Mouse (Mus musculus) adrenal gland, postnatal 10 days (tissue): ENCODE measurements around the gene P4ha1. TPM values are rescaled to one million over a fixed set of nuclear protein-coding genes. Genes with fewer than 3 reads are reported as not detected.
"Not testable (repeated sequence)": the region's sequence is repeated elsewhere in the genome, so short reads cannot be mapped to it uniquely, and the experiment has no call there.

Source experiments
- DNase-seq: peaks from one replicate; pipeline ENCODE4 v3.0.0; 2021; ENCODE audit warnings: mixed read lengths
- total RNA-seq, 2 experiments: library from RNA; stranded (reverse); gene quantifications; 2 replicates each; pipeline ENCODE4 v1.2.3; 2021

Gene P4ha1
- total RNA-seq, 2 experiments from 2014 or later, result 22.1 to 25.3 TPM

DNA sequence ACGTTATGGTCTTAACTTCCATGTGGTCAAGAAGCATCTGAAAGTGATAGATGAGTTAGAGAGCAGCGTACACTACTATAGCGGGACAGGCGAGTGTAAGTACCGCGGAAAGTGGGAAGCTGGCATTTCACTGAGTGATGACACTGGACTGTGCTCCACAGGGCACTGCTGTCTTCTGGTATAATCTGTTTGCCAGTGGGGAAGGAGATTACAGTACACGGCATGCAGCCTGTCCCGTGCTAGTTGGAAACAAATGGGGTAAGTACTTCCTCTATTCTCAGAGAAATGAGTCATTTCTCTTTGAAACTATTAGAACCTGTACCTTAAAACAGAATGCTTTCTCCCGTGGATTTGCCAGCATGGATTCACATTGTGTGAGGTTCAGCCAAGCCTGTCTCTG lies 46.3 kb downstream of the P4ha1 start:
- no peak for DNase-seq

GRCm38 (mm10) chr10:59377906-59378305 lies 54.8 kb downstream of the P4ha1 start:
- DNase-seq, result no peak

GRCm38 (mm10) chr10:59378728-59379127 lies 55.6 kb downstream of the P4ha1 start:
- DNase-seq, result no peak

GRCm38 (mm10) chr10:59379927-59380326 lies 56.8 kb downstream of the P4ha1 start:
- DNase-seq, result no peak

DNA sequence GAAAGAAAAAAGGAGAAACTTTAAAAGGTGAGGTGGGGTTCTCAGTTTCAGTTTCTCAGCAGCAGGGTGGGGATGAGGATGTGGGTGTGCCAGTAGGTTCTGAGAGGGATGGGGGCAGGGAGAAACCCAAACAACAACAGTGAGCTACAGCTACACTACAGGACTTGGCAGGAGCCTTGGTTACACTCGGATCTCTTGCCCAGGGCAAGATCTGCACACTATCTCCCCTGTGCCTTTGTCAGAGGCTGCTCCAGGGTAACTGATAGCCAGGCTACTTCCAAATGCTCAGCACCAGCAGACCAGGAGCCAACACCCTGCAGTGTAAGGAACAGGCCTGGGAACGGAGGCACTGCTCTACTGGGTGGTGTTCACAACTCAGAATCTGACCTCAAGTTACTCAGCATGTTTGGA lies 57.3 kb downstream of the P4ha1 start:
- no peak for DNase-seq

DNA sequence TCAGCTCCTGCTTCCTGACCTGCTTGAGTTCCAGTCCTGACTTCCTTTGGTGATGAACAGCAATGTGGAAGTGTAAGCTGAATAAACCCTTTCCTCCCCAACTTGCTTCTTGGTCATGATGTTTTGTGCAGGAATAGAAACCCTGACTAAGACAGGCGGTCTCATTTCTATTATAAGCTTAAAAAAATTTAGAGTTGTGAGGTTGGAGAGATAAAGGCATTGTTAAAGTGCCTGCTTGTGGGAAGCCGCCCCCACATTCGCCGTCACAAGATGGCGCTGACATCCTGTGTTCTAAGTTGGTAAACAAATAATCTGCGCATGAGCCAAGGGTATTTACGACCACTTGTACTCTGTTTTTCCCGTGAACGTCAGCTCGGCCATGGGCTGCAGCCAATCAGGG lies 58.5 kb downstream of the P4ha1 start:
- DNase-seq, result not testable (repeated sequence)

- no peak for DNase-seq
Measured at GRCm38 (mm10) chr10:59386951-59387350, 63.9 kb downstream of the P4ha1 start.

GRCm38 (mm10) chr10:59389652-59390051 lies 66.6 kb downstream of the P4ha1 start:
- DNase-seq, result no peak

DNA sequence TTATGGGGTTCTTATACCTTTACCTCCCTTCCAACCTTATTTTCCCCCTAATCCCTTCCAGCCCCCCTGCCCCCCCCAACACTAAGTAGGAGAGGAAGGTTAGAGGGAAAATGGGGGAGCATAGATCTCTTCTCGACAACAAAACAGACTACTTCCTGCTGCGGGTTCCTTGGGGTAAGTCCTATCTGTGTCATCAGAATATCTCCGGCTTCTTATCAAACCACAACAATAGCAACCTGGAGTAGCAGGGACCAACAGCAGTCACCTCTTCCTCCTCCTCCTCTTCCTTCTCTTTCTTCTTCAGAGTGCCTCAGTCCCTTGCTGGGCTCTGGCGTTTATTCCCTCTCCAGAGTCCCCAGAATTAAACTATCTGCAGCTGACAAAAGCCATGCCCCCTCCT lies 68.8 kb downstream of the P4ha1 start:
- DNase-seq, result no peak

- DNase-seq, result not testable (repeated sequence)
Measured at GRCm38 (mm10) chr10:59395461-59395860, 72.4 kb downstream of the P4ha1 start, which contains the start of gene Gm10273. Gene Gm10273, plus strand, starts transcription at chr10:59395632.

DNA sequence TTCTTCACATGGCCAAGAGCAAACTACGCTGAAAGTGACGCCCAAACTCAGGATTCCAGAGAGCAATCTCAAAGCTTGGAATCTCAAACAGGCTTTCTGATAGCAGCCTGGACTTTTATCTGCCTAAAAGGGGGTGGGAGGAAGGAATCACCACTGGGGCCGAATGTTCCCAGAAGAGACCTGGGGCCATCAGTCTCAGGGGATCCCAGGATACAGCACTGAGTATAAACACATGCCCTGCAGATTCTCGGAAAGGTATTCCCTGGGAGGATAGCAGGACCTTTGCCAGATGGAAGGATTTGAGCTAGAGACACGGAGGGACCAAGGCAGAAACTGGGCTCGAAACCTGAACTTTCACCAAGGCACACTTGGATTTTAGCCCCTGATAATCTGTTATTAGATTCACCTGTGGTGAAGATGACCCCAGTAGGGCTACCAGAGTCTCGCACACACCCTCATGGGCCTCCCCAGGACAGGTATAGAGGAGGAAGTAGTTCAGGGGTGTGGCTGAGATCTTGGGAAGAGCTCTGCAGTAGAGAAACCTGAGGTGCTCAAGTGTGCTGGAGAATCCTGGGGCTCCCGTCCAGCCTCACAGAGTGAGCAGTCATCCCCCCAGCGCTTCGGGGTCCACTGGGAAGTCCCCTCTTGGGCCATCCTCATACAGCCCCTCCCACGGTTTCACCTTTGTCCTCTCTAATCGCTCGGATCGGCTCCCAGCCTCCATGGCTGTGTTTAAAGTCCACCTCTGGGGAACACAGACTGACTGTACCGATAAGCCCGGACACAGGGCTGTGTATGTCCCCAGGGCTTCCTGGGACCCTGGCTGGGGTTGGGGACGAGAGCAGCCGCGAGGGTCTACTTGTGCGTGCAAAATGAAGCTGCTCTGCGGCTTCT lies 80.0 kb downstream of the P4ha1 start, which contains the start of gene Pla2g12b:
Gene Pla2g12b (plus strand): TSS at position 762 of the 894 bp plus-strand sequence.
- DNase-seq, result no peak

GRCm38 (mm10) chr10:59403793-59404149 lies 80.7 kb downstream of the P4ha1 start:
- no peak for DNase-seq

DNA sequence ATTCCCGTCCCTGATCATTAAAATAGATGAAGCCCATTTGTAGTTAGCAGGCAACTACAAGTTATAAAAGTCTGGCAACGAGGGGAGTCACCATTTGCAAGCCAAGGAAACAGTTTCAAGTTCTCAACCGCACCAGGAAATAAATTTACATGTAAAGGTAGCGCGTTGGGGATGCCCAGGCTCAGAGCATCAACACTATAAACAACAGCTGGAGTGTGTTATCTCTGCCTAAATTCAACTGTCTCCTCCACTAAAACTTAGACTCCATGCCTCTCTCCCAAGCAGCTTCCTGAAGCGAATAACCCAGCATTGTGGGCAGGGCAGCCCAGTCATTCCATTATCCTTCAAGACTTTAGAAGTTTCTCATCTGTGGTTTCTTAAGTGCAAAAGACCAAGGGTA lies 85.4 kb downstream of the P4ha1 start:
- DNase-seq, result no peak

- no peak for DNase-seq
Measured at GRCm38 (mm10) chr10:59410264-59410663, 87.2 kb downstream of the P4ha1 start.

DNA sequence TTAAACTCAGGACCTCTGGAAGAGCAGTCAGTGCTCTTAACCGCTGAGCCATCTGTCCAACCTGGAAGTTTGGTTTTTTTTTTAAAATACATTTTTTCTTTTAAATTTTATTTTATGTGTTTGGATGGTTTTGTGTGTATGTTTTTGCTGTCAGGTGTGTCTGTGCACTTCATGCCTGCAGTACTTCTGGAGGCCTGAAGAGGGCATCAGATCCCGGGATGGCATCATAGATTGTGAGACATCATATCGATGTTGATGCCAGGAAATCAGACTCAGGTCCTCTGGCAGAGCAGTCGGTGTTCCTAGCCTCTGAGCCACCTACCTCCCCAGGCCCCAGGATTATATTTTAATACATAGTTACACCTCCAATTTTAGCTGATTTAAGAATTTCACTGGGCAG lies 90.6 kb downstream of the P4ha1 start:
- no peak for DNase-seq

GRCm38 (mm10) chr10:59416623-59417022 lies 93.5 kb downstream of the P4ha1 start:
- no peak for DNase-seq

GRCm38 (mm10) chr10:59419516-59419915 lies 96.4 kb downstream of the P4ha1 start:
- no peak for DNase-seq

Other genes with a start within 250 kb of the P4ha1 start
- gene Sept10, start 101.4 kb upstream of the P4ha1 start, total RNA-seq, result 10 to 100 TPM; 48.4 to 57.3 TPM
- gene Sowahc, start 101.3 kb upstream of the P4ha1 start, total RNA-seq, result 10 to 100 TPM; 20.1 to 22.0 TPM
- 100 to 1,000 TPM; 123 to 136 TPM for gene Gm10273, start 72.3 kb downstream of the P4ha1 start, total RNA-seq
- 10 to 100 TPM in 1 of 2 experiments, 1 to 10 TPM in 1; 5.0 to 15.8 TPM for gene Pla2g12b, start 80.4 kb downstream of the P4ha1 start, total RNA-seq
- 10 to 100 TPM in 1 of 2 experiments, 1 to 10 TPM in 1; 5.1 to 10.2 TPM for gene Oit3, start 118.5 kb downstream of the P4ha1 start, total RNA-seq